Mouse (Mus musculus): ENCODE data around the gene B4galt5. TPM values are rescaled to one million over a fixed set of nuclear protein-coding genes. Genes with fewer than 3 reads are reported as not detected.
A peak's percentile ranks its signal among the peaks of the same experiment; 100 is the strongest.

B4galt5 gene
- polyA plus RNA-seq, 1 experiment from 2014 or later, result 10.1 TPM

GRCm38 (mm10) chr2:167375688-167376087, 26.7 kb upstream of the B4galt5 start:
- Histone ChIP-seq H3K4me1 (0 out of 2 replicates have a peak, but pooled peaks cover 5% of the 10 kb centered on the region), H3K4me3 (no peak overlapping the region), H3K36me3 (no peaks in the 10 kb centered on the region), H3K9ac (no peak overlapping the region), H3K4me2 (replicated peaks) (no peak overlapping the region), H3K9me3 (no peaks in the 10 kb centered on the region), H3K27ac (no peak overlapping the region), H3K27me3 (no peaks in the 10 kb centered on the region)
- ATAC-seq (ENCODE audit: low FRiP score, low read depth), result no peak
- WGBS, result 87% methylated on average over 5 of the region's 5 CpGs

- ATAC-seq (ENCODE audit: low FRiP score, low read depth), result no peak
- Histone ChIP-seq H3K4me1 (0 out of 2 replicates have a peak, but pooled peaks cover 5% of the 10 kb centered on the region), H3K9ac (no peak overlapping the region), H3K4me2 (replicated peaks) (no peak overlapping the region), H3K36me3 (no peaks in the 10 kb centered on the region), H3K9me3 (no peaks in the 10 kb centered on the region), H3K27me3 (no peaks in the 10 kb centered on the region), H3K27ac (no peak overlapping the region), H3K4me3 (no peak overlapping the region)
- 75% methylated on average over 9 of the region's 9 CpGs for WGBS
These were observed 26.2 kb upstream of the B4galt5 start for GRCm38 (mm10) chr2:167375135-167375534.

- H3K4me2 ChIP-seq (replicated peaks), result no peak overlapping the region
- H3K4me3 ChIP-seq, result no peak overlapping the region
- H3K27me3 ChIP-seq, result no peaks in the 10 kb centered on the region
- 0 out of 2 replicates have a peak, but pooled peaks cover 5% of the 10 kb centered on the region for H3K4me1 ChIP-seq
- H3K9me3 ChIP-seq, result no peaks in the 10 kb centered on the region
- no peak overlapping the region for H3K27ac ChIP-seq
- no peaks in the 10 kb centered on the region for H3K36me3 ChIP-seq
- ATAC-seq (ENCODE audit: low FRiP score, low read depth), result no peak
- WGBS, result 92% methylated on average over 12 of the region's 12 CpGs
- no peak overlapping the region for H3K9ac ChIP-seq
These were observed 25.3 kb upstream of the B4galt5 start for GRCm38 (mm10) chr2:167374191-167374805.

GRCm38 (mm10) chr2:167373266-167373665, 24.3 kb upstream of the B4galt5 start:
- no peaks in the 10 kb centered on the region for H3K36me3 ChIP-seq
- no peak overlapping the region for H3K9ac ChIP-seq
- no peak overlapping the region for H3K27ac ChIP-seq
- no peak overlapping the region for H3K4me2 ChIP-seq (replicated peaks)
- no peak for ATAC-seq (ENCODE audit: low FRiP score, low read depth)
- H3K27me3 ChIP-seq, result no peaks in the 10 kb centered on the region
- 75% methylated on average over 5 of the region's 5 CpGs for WGBS
- no peak overlapping the region for H3K4me3 ChIP-seq
- H3K4me1 ChIP-seq, result 0 out of 2 replicates have a peak, but pooled peaks cover 5% of the 10 kb centered on the region
- H3K9me3 ChIP-seq, result no peaks in the 10 kb centered on the region

- Histone ChIP-seq H3K27me3 (no peaks in the 10 kb centered on the region), H3K4me2 (replicated peaks) (no peak overlapping the region), H3K9me3 (no peaks in the 10 kb centered on the region), H3K36me3 (no peaks in the 10 kb centered on the region), H3K9ac (no peak overlapping the region), H3K4me3 (no peak overlapping the region), H3K27ac (no peak overlapping the region), H3K4me1 (0 out of 2 replicates have a peak, but pooled peaks cover 7% of the 10 kb centered on the region)
- WGBS, result 94% methylated on average over 2 of the region's 2 CpGs
- no peak for ATAC-seq (ENCODE audit: low FRiP score, low read depth)
These were observed 22.5 kb upstream of the B4galt5 start for GRCm38 (mm10) chr2:167371506-167371905.

GRCm38 (mm10) chr2:167368328-167368727, 19.3 kb upstream of the B4galt5 start:
- Histone ChIP-seq H3K4me3 (no peak overlapping the region), H3K27ac (no peak overlapping the region), H3K9me3 (peaks cover 4% of the 10 kb centered on the region; the same call in 1 of the 2 replicates), H3K4me1 (0 out of 2 replicates have a peak, but pooled peaks cover 7% of the 10 kb centered on the region), H3K9ac (no peak overlapping the region), H3K4me2 (replicated peaks) (no peak overlapping the region), H3K36me3 (no peaks in the 10 kb centered on the region), H3K27me3 (no peaks in the 10 kb centered on the region)
- ATAC-seq (ENCODE audit: low FRiP score, low read depth), result no peak
- WGBS, result 71% methylated on average over 7 of the region's 9 CpGs

GRCm38 (mm10) chr2:167367777-167368281, 18.8 kb upstream of the B4galt5 start:
- Histone ChIP-seq H3K27me3 (no peaks in the 10 kb centered on the region), H3K36me3 (no peaks in the 10 kb centered on the region), H3K4me3 (no peak overlapping the region), H3K27ac (no peak overlapping the region), H3K4me2 (replicated peaks) (no peak overlapping the region), H3K9me3 (peaks cover 4% of the 10 kb centered on the region; the same call in 1 of the 2 replicates), H3K4me1 (0 out of 2 replicates have a peak, but pooled peaks cover 2% of the 10 kb centered on the region), H3K9ac (no peak overlapping the region)
- no peak for ATAC-seq (ENCODE audit: low FRiP score, low read depth)
- 60% methylated on average over 20 of the region's 20 CpGs for WGBS

GRCm38 (mm10) chr2:167367325-167367724, 18.3 kb upstream of the B4galt5 start:
- H3K4me3 ChIP-seq, result no peak overlapping the region
- no peak overlapping the region for H3K4me2 ChIP-seq (replicated peaks)
- WGBS, result 48% methylated on average over 6 of the region's 7 CpGs
- H3K27ac ChIP-seq, result no peak overlapping the region
- H3K27me3 ChIP-seq, result no peaks in the 10 kb centered on the region
- 0 out of 2 replicates have a peak, but pooled peaks cover 2% of the 10 kb centered on the region for H3K4me1 ChIP-seq
- no peak overlapping the region for H3K9ac ChIP-seq
- H3K9me3 ChIP-seq, result peaks cover 4% of the 10 kb centered on the region; the same call in 1 of the 2 replicates
- H3K36me3 ChIP-seq, result no peaks in the 10 kb centered on the region
- ATAC-seq (ENCODE audit: low FRiP score, low read depth), result no peak

GRCm38 (mm10) chr2:167365063-167365462, 16.1 kb upstream of the B4galt5 start:
- Histone ChIP-seq H3K36me3 (no peaks in the 10 kb centered on the region), H3K4me2 (replicated peaks) (no peak overlapping the region), H3K9ac (no peak overlapping the region), H3K27ac (no peak overlapping the region), H3K27me3 (no peaks in the 10 kb centered on the region), H3K9me3 (peaks cover 4% of the 10 kb centered on the region; the same call in 1 of the 2 replicates), H3K4me1 (0 out of 2 replicates have a peak, but pooled peaks cover 2% of the 10 kb centered on the region), H3K4me3 (no peak overlapping the region)
- ATAC-seq (ENCODE audit: low FRiP score, low read depth), result no peak
- WGBS, result 100% methylated on average over 2 of the region's 2 CpGs

GRCm38 (mm10) chr2:167363272-167364045, 14.5 kb upstream of the B4galt5 start:
- H3K9ac ChIP-seq, result no peak overlapping the region
- peaks cover 4% of the 10 kb centered on the region; the same call in 1 of the 2 replicates for H3K9me3 ChIP-seq
- H3K4me2 ChIP-seq (replicated peaks), result no peak overlapping the region
- ATAC-seq (ENCODE audit: low FRiP score, low read depth), result no peak
- no peak overlapping the region for H3K4me3 ChIP-seq
- H3K27ac ChIP-seq, result no peak overlapping the region
- no peaks in the 10 kb centered on the region for H3K36me3 ChIP-seq
- H3K27me3 ChIP-seq, result no peaks in the 10 kb centered on the region
- 0 out of 2 replicates have a peak, but pooled peaks cover 2% of the 10 kb centered on the region for H3K4me1 ChIP-seq
- 75% methylated on average over 9 of the region's 9 CpGs for WGBS

GRCm38 (mm10) chr2:167358499-167358898, 9.5 kb upstream of the B4galt5 start:
- Histone ChIP-seq H3K9ac (no peak overlapping the region), H3K4me2 (replicated peaks) (no peak overlapping the region), H3K4me3 (no peak overlapping the region), H3K27ac (no peak overlapping the region), H3K36me3 (no peaks in the 10 kb centered on the region), H3K27me3 (no peaks in the 10 kb centered on the region), H3K4me1 (peaks cover 6% of the 10 kb centered on the region; the same call in 1 of the 2 replicates), H3K9me3 (no peaks in the 10 kb centered on the region)
- no peak for ATAC-seq (ENCODE audit: low FRiP score, low read depth)
- WGBS, result 79% methylated on average over 2 of the region's 2 CpGs

GRCm38 (mm10) chr2:167356885-167357284, 7.9 kb upstream of the B4galt5 start:
- no peak overlapping the region for H3K4me2 ChIP-seq (replicated peaks)
- H3K9ac ChIP-seq, result no peak overlapping the region
- H3K9me3 ChIP-seq, result no peaks in the 10 kb centered on the region
- no peak overlapping the region for H3K4me3 ChIP-seq
- H3K27ac ChIP-seq, result no peak overlapping the region
- ATAC-seq (ENCODE audit: low FRiP score, low read depth), result peak; percentile 32; the same call in 1 of the 2 replicates
- peaks cover 6% of the 10 kb centered on the region; the same call in 1 of the 2 replicates for H3K4me1 ChIP-seq
- no peaks in the 10 kb centered on the region for H3K36me3 ChIP-seq
- no peaks in the 10 kb centered on the region; the same call in 1 of the 2 replicates for H3K27me3 ChIP-seq
